Mouse (Mus musculus): ENCODE data around the gene Zar1l. TPM values are rescaled to one million over a fixed set of nuclear protein-coding genes. Genes with fewer than 3 reads are reported as not detected.
A peak's percentile ranks its signal among the peaks of the same experiment; 100 is the strongest.
"Not testable (repeated sequence)": the region's sequence is repeated elsewhere in the genome, so short reads cannot be mapped to it uniquely, and the experiment has no call there.

Gene Zar1l
- polyA plus RNA-seq, 1 experiment from 2014 or later, result not detected

GRCm38 (mm10) chr5:150491573-150492173 lies 26.3 kb downstream of the Zar1l start:
- not testable (repeated sequence) for H3K27ac ChIP-seq (ENCODE audit: low read length); H3K36me3 ChIP-seq (ENCODE audit: insufficient read depth, low read length); H3K9me3 ChIP-seq (ENCODE audit: low read length); ATAC-seq (ENCODE audit: low FRiP score, low TSS enrichment); H3K4me3 ChIP-seq (ENCODE audit: low read length); H3K9ac ChIP-seq (replicated peaks; ENCODE audit: low read length); H3K4me2 ChIP-seq (replicated peaks; ENCODE audit: low read depth, low read length); H3K4me1 ChIP-seq (ENCODE audit: insufficient read depth, low read length); H3K27me3 ChIP-seq (ENCODE audit: insufficient read depth, low read length)
- WGBS, result 92% methylated on average over 4 of the region's 4 CpGs

- H3K27ac ChIP-seq (ENCODE audit: low read length), result no peak overlapping the region
- H3K4me3 ChIP-seq (ENCODE audit: low read length), result no peak overlapping the region
- no peaks in the 10 kb centered on the region for H3K27me3 ChIP-seq (ENCODE audit: insufficient read depth, low read length)
- H3K9ac ChIP-seq (replicated peaks; ENCODE audit: low read length), result no peak overlapping the region
- no peaks in the 10 kb centered on the region for H3K4me1 ChIP-seq (ENCODE audit: insufficient read depth, low read length)
- no peaks in the 10 kb centered on the region for H3K9me3 ChIP-seq (ENCODE audit: low read length)
- no peak overlapping the region for H3K4me2 ChIP-seq (replicated peaks; ENCODE audit: low read depth, low read length)
- peaks cover 5% of the 10 kb centered on the region; the same call in 1 of the 2 replicates for H3K36me3 ChIP-seq (ENCODE audit: insufficient read depth, low read length)
- ATAC-seq (ENCODE audit: low FRiP score, low TSS enrichment), result peak; percentile 90
- WGBS, result 24% methylated on average over 8 of the region's 8 CpGs
These were observed 27.1 kb downstream of the Zar1l start for GRCm38 (mm10) chr5:150490821-150491220.

GRCm38 (mm10) chr5:150490285-150490684 lies 27.7 kb downstream of the Zar1l start:
- Histone ChIP-seq H3K27me3 (ENCODE audit: insufficient read depth, low read length) (no peaks in the 10 kb centered on the region), H3K36me3 (ENCODE audit: insufficient read depth, low read length) (no peaks in the 10 kb centered on the region), H3K9me3 (ENCODE audit: low read length) (no peaks in the 10 kb centered on the region), H3K9ac (replicated peaks; ENCODE audit: low read length) (no peak overlapping the region), H3K27ac (ENCODE audit: low read length) (peak overlapping the region; percentile 14; the same call in 1 of the 2 replicates), H3K4me1 (ENCODE audit: insufficient read depth, low read length) (no peaks in the 10 kb centered on the region), H3K4me2 (replicated peaks; ENCODE audit: low read depth, low read length) (no peak overlapping the region), H3K4me3 (ENCODE audit: low read length) (no peak overlapping the region)
- peak; percentile 59; the same call in 1 of the 2 replicates for ATAC-seq (ENCODE audit: low FRiP score, low TSS enrichment)
- 39% methylated on average over 3 of the region's 3 CpGs for whole genome bisulfite sequencing

DNA sequence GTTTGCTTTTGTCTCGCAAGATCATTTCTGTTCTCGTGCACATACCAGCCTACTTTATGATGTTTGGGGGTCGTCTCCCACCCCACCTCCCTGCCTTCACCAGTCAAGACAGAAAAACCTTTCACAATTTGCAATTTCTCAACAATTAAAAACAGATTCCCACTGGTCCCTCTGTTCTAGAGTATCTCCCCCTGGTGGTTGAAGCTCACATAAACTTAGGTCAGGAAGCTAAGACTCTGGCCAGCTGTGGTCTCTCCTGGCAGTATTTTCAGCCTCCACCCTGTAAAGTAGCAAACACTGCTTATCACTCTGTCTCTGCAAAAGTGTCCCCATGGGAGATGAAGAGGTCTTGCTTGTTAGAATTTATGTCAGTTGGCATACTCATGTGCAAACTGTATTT lies 32.8 kb downstream of the Zar1l start:
- WGBS, result 67% methylated on average over 3 of the region's 3 CpGs
- peak; percentile 71 for ATAC-seq (ENCODE audit: low FRiP score, low TSS enrichment)
- no peak overlapping the region for H3K4me3 ChIP-seq (ENCODE audit: low read length)
- H3K4me2 ChIP-seq (replicated peaks; ENCODE audit: low read depth, low read length), result no peak overlapping the region
- no peaks in the 10 kb centered on the region for H3K36me3 ChIP-seq (ENCODE audit: insufficient read depth, low read length)
- no peak overlapping the region; the same call in 1 of the 2 replicates for H3K27ac ChIP-seq (ENCODE audit: low read length)
- H3K4me1 ChIP-seq (ENCODE audit: insufficient read depth, low read length), result no peaks in the 10 kb centered on the region
- no peaks in the 10 kb centered on the region for H3K27me3 ChIP-seq (ENCODE audit: insufficient read depth, low read length)
- no peak overlapping the region for H3K9ac ChIP-seq (replicated peaks; ENCODE audit: low read length)
- H3K9me3 ChIP-seq (ENCODE audit: low read length), result no peaks in the 10 kb centered on the region

- Histone ChIP-seq H3K36me3 (ENCODE audit: insufficient read depth, low read length) (0 out of 2 replicates have a peak, but pooled peaks cover 2% of the 10 kb centered on the region), H3K27ac (ENCODE audit: low read length) (no peak overlapping the region; the same call in 1 of the 2 replicates), H3K4me3 (ENCODE audit: low read length) (no peak overlapping the region), H3K27me3 (ENCODE audit: insufficient read depth, low read length) (no peaks in the 10 kb centered on the region), H3K9me3 (ENCODE audit: low read length) (no peaks in the 10 kb centered on the region), H3K4me2 (replicated peaks; ENCODE audit: low read depth, low read length) (no peak overlapping the region), H3K9ac (replicated peaks; ENCODE audit: low read length) (no peak overlapping the region), H3K4me1 (ENCODE audit: insufficient read depth, low read length) (no peaks in the 10 kb centered on the region)
- ATAC-seq (ENCODE audit: low FRiP score, low TSS enrichment), result no peak
- WGBS, result 40% methylated on average over 4 of the region's 4 CpGs
These were observed 39.4 kb downstream of the Zar1l start for GRCm38 (mm10) chr5:150478612-150479011.

DNA sequence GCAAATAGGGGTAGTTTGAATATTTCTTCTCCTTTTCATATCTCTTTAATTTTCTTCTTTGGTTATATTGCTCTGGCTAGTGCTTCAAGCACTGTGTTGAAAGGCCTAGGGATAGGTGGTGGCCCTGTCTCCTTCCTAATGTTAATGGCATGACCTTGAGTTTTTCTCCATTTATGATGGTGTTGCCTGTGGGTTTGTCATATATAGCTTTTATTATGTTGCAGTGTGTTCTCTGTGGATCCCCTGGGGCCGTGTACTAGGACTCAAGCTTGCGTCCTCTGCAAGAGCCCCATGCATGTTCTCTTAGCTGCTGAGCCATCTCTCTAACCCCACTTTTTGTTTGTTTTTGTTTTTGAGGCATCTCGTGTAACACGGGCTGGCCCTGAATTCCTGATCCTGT lies 40.6 kb downstream of the Zar1l start:
- no peak overlapping the region for H3K27ac ChIP-seq (ENCODE audit: low read length)
- no peak overlapping the region for H3K9ac ChIP-seq (replicated peaks; ENCODE audit: low read length)
- H3K9me3 ChIP-seq (ENCODE audit: low read length), result no peaks in the 10 kb centered on the region
- WGBS, result 62% methylated on average over 4 of the region's 4 CpGs
- H3K4me3 ChIP-seq (ENCODE audit: low read length), result no peak overlapping the region
- ATAC-seq (ENCODE audit: low FRiP score, low TSS enrichment), result no peak
- 0 out of 2 replicates have a peak, but pooled peaks cover 2% of the 10 kb centered on the region for H3K36me3 ChIP-seq (ENCODE audit: insufficient read depth, low read length)
- no peaks in the 10 kb centered on the region for H3K4me1 ChIP-seq (ENCODE audit: insufficient read depth, low read length)
- H3K27me3 ChIP-seq (ENCODE audit: insufficient read depth, low read length), result no peaks in the 10 kb centered on the region
- H3K4me2 ChIP-seq (replicated peaks; ENCODE audit: low read depth, low read length), result no peak overlapping the region

- peaks cover 8% of the 10 kb centered on the region; the same call in 1 of the 2 replicates for H3K4me1 ChIP-seq (ENCODE audit: insufficient read depth, low read length)
- peak; percentile 35; the same call in 1 of the 2 replicates for ATAC-seq (ENCODE audit: low FRiP score, low TSS enrichment)
- no peak overlapping the region for H3K4me3 ChIP-seq (ENCODE audit: low read length)
- WGBS, result 44% methylated on average over 6 of the region's 6 CpGs
- no peak overlapping the region for H3K4me2 ChIP-seq (replicated peaks; ENCODE audit: low read depth, low read length)
- no peaks in the 10 kb centered on the region for H3K27me3 ChIP-seq (ENCODE audit: insufficient read depth, low read length)
- 0 out of 2 replicates have a peak overlapping the region, but pooled peaks have one; percentile 46 for H3K27ac ChIP-seq (ENCODE audit: low read length)
- no peak overlapping the region for H3K9ac ChIP-seq (replicated peaks; ENCODE audit: low read length)
- H3K9me3 ChIP-seq (ENCODE audit: low read length), result no peaks in the 10 kb centered on the region
- H3K36me3 ChIP-seq (ENCODE audit: insufficient read depth, low read length), result 0 out of 2 replicates have a peak, but pooled peaks cover 2% of the 10 kb centered on the region
These were observed 49.5 kb downstream of the Zar1l start for GRCm38 (mm10) chr5:150468431-150468830.

- Histone ChIP-seq H3K9me3 (ENCODE audit: low read length) (no peaks in the 10 kb centered on the region), H3K9ac (replicated peaks; ENCODE audit: low read length) (no peak overlapping the region), H3K27me3 (ENCODE audit: insufficient read depth, low read length) (no peaks in the 10 kb centered on the region), H3K36me3 (ENCODE audit: insufficient read depth, low read length) (0 out of 2 replicates have a peak, but pooled peaks cover 2% of the 10 kb centered on the region), H3K4me3 (ENCODE audit: low read length) (no peak overlapping the region), H3K4me2 (replicated peaks; ENCODE audit: low read depth, low read length) (peak overlapping the region; percentile 32), H3K27ac (ENCODE audit: low read length) (peak overlapping the region; percentile 80; the same call in 1 of the 2 replicates), H3K4me1 (ENCODE audit: insufficient read depth, low read length) (peaks cover 8% of the 10 kb centered on the region; the same call in 1 of the 2 replicates)
- peak; percentile 90 for ATAC-seq (ENCODE audit: low FRiP score, low TSS enrichment)
- WGBS, result 49% methylated on average over 12 of the region's 12 CpGs
These were observed 51.8 kb downstream of the Zar1l start for GRCm38 (mm10) chr5:150466132-150466531.

DNA sequence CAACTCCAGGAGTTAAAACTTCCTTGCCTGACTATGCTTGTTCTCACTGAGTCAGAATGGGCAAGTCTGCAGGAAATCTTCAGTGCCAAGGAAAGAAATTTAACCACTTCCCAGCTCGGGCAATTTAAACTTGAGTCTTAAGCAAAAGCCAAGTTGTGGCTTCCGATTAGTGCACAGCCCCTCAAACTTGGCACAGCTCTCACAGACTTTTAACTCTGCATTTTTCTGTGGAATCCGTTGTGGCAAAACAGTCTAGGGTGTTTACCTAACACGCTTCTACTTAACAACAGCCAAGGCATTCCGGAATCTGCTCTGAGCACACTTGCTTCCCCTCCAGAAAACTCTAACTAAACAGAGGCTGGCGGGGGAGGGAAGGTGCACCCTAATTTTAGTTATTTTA lies 52.7 kb downstream of the Zar1l start:
- Histone ChIP-seq H3K27me3 (ENCODE audit: insufficient read depth, low read length) (no peaks in the 10 kb centered on the region), H3K4me3 (ENCODE audit: low read length) (no peak overlapping the region), H3K9ac (replicated peaks; ENCODE audit: low read length) (no peak overlapping the region), H3K4me1 (ENCODE audit: insufficient read depth, low read length) (peaks cover 8% of the 10 kb centered on the region; the same call in 1 of the 2 replicates), H3K27ac (ENCODE audit: low read length) (0 out of 2 replicates have a peak overlapping the region, but pooled peaks have one; percentile 42), H3K36me3 (ENCODE audit: insufficient read depth, low read length) (0 out of 2 replicates have a peak, but pooled peaks cover 2% of the 10 kb centered on the region), H3K4me2 (replicated peaks; ENCODE audit: low read depth, low read length) (no peak overlapping the region), H3K9me3 (ENCODE audit: low read length) (no peaks in the 10 kb centered on the region)
- no peak for ATAC-seq (ENCODE audit: low FRiP score, low TSS enrichment)
- WGBS, result 77% methylated on average over 6 of the region's 6 CpGs

GRCm38 (mm10) chr5:150464721-150465120 lies 53.2 kb downstream of the Zar1l start:
- no peaks in the 10 kb centered on the region for H3K9me3 ChIP-seq (ENCODE audit: low read length)
- ATAC-seq (ENCODE audit: low FRiP score, low TSS enrichment), result no peak
- H3K27me3 ChIP-seq (ENCODE audit: insufficient read depth, low read length), result no peaks in the 10 kb centered on the region
- WGBS, result 65% methylated on average over 3 of the region's 3 CpGs
- no peaks in the 10 kb centered on the region for H3K36me3 ChIP-seq (ENCODE audit: insufficient read depth, low read length)
- no peak overlapping the region for H3K27ac ChIP-seq (ENCODE audit: low read length)
- no peak overlapping the region for H3K9ac ChIP-seq (replicated peaks; ENCODE audit: low read length)
- H3K4me1 ChIP-seq (ENCODE audit: insufficient read depth, low read length), result peaks cover 8% of the 10 kb centered on the region; the same call in 1 of the 2 replicates
- H3K4me3 ChIP-seq (ENCODE audit: low read length), result no peak overlapping the region
- H3K4me2 ChIP-seq (replicated peaks; ENCODE audit: low read depth, low read length), result no peak overlapping the region
